Mouse (Mus musculus) activated CD4-positive, CD25-positive, alpha-beta regulatory T cell, adult 4 months (primary cell): Measurements from ENCODE around the gene Ceacam16. TPM values are rescaled to one million over a fixed set of nuclear protein-coding genes. Genes with fewer than 3 reads are reported as not detected.
A peak's percentile ranks its signal among the peaks of the same experiment; 100 is the strongest.

Experiments used
- ATAC-seq: one replicate; pipeline ENCODE4 v1.8.0; 2017
- polyA plus RNA-seq, 2 experiments: library from polyadenylated mRNA; unstranded; fragments of 100-300 nt; shearing (Covaris generic); gene quantifications; one replicate each; pipeline ENCODE4 v1.2.1; 2017

Ceacam16 gene
- polyA plus RNA-seq, 2 experiments from 2014 or later: 0.40 TPM; not detected in 1

DNA sequence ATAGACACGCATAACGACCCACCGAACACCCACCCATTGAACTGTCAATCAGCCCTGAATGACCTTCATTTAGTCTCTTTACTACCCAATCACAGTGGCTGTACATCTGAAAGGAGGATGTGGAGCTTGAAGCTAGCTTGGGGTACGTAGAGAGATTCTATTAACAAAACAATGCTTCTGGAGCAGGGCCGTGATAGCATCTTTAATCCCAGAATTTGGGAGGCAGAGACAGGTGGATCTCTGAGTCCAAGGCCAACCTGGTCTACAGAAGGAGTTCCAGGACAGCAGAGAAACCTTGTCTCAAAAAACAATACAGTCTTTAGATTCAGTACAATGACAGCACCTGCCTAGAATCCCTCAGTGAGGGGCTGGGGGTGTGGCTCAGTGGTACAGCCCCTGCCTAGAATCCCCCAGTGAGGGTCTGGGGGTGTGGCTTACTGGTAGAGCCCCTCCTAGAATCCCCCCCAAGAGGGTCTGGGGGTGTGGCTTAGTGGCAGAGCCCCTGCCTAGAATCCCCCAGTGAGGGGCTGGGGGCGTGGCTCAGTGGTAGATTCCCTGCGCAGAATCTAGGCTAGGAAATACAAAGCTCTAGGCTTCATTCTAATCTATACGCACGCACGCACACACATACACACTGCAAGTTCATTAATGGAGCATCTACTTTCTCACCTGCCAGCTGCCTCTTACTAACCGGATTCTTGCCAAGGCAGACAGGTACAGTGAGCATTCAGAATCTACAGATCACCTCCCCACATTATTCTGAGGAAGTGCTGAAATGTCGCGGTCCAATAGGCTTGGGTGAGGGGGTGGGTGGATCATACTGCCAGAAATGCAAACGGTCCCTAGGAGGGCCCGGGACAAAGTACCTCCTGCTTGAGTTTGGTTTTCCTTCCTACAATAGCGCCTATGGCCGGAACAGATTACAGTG, 45.5 kb downstream of the Ceacam16 start:
- peak; percentile 13 for ATAC-seq

DNA sequence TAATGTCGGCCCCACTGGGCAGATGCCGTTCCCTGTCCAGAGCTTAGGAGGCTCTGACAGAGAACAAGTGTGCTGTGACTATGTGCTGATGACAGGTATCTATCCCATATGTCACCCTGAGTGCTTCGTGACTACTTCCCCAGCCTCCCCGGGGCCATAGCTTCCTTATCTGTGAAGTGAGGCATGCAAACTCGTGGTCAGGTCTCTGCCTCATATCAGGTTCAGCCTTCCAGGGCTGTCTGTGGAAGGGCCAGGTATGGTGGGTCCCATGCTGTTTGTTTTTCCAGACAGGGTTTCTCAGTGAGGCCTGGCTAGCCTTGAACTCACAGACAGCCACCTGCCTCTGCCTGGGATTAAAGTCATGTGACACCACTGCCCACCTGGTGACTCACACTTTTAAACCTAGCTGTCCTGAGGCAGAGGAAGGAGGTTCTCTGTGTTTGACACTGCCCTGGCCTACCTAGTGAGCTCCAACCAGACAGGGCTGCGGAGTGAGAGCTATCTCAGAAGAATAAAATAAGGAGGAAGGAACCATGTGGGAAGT, 47.4 kb downstream of the Ceacam16 start:
- no peak for ATAC-seq

DNA sequence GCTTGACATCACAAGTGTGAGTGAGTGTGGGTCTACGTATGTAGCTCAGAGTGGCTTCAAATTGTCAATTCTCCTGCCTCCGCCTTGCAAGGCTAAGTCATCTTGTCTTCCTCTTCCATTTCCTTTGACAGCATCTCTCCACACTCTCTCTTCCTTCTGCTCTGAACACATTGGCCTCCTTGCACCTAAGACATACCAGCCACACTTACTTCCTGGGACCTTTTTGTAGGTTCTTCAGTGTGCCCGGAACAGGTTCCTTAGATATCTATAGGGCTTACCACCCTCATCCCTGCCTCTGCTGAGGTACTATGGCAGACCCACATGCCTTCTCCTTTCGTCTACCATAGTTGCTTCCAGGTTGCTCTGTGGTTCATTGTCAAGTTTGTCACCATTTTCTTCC, 47.9 kb downstream of the Ceacam16 start:
- ATAC-seq: no peak

DNA sequence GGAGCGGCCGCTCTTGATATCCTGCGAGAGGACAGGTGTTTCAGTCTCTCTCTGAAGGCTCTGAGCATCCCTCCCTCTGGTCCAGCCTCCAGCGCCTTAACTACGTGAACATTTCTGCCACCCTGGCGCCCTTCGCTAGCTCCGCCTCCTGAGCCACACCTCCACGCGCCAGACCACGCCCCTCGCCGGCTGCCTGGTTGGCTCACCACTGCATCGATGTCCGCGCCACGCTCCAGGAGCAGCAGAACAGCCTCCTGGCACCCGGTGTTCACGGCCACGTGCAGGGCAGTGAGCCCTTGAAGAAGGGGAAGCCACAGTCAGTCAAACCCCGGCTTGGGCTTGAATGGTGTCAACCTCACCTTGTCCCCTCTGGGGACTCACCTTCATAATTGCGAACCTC, 50.0 kb downstream of the Ceacam16 start:
- ATAC-seq: no peak

DNA sequence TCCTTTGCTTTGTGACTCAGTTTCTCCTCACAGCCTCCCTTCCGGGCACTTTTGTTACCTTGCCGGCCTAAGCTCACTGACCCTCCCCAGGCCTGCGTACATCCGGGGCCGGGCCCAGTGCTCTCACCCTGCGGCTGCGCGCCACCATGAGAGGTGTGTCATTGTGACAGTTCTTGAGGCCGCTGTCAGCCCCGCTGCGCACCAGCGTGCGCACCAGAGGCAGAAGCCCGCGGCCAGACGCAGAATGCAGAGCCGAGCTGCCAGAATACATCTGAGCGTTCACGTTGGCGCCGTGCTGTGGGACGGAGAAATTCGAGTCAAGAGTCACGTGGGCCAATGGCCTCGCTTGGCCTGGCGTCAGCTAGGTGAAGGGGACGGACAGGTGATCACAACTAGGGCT, 51.7 kb downstream of the Ceacam16 start:
- no peak for ATAC-seq

DNA sequence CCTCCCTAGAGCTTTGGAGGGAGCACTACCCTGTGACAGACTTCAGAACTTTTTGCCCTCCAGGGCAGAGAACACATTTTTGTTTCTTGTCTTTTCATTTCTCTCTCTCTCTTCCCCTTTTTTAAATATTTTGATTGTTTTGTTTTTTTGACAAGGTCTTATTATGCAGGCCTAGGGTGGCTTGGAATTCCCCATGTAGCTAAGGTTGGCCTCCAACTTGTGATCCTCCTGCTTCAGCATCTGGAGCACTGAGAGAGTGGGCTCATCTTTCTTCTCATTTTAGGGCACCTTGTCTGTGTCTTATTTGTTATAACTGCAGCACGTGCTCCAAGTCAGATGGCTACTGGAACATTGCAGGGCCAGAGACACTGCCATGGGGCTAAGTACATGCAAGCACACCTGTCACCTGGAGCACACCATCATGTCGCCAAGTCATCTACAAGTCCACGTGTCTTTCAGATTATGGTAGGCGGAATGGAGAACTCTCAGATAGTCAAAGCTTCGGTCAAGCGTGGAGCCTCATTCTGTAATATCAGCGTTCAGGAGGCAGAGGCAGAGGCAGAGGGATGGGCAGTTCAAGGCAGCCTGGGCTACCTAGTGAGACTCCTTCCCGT, 54.6 kb downstream of the Ceacam16 start:
- no peak for ATAC-seq

DNA sequence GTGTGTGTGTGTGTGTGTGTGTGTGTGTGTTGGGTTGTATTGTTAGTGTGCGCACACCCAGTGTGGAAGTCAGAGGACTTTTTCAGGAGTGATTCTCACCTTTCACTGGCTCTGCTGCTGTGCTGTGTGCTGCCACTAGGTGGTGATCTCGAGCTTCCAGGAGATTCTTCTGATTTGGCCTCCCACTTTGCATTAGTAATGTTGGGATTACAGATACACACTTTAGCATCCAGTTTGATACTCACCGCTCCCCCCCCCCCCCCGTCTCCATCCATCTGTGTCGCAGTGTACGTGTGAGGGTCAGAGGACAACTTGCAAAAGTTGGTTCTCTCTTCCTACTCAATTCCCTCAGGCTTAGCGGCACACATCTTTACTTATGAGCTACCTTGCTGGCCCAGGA, 58.1 kb downstream of the Ceacam16 start:
- no peak for ATAC-seq

Other genes starting within 250 kb of the Ceacam16 start
- 10 to 100 TPM; 12.6 to 14.5 TPM for gene Relb, start 231.9 kb downstream of the Ceacam16 start, polyA plus RNA-seq
- 10 to 100 TPM; 35.4 to 40.9 TPM for gene Clptm1, start 196.3 kb downstream of the Ceacam16 start, polyA plus RNA-seq
- gene Apoc2, start 183.4 kb downstream of the Ceacam16 start, polyA plus RNA-seq: not detected
- gene Gm44805, start 179.9 kb downstream of the Ceacam16 start, polyA plus RNA-seq: not detected
- gene Apoc4, start 179.8 kb downstream of the Ceacam16 start, polyA plus RNA-seq: under 1 TPM in 1 of 2 experiments, not detected in 1; 0.44 TPM
- not detected for gene Apoc1, start 168.6 kb downstream of the Ceacam16 start, polyA plus RNA-seq
- gene Apoe, start 162.1 kb downstream of the Ceacam16 start, polyA plus RNA-seq: 10 to 100 TPM in 1 of 2 experiments, 1 to 10 TPM in 1; 4.1 to 16.0 TPM
- 10 to 100 TPM in 1 of 2 experiments, 1 to 10 TPM in 1; 5.7 to 11.7 TPM for gene Tomm40, start 145.9 kb downstream of the Ceacam16 start, polyA plus RNA-seq
- gene Nectin2, start 110.8 kb downstream of the Ceacam16 start, polyA plus RNA-seq: under 1 TPM in 1 of 2 experiments, not detected in 1; 0.56 TPM
- gene Bcam, start 90.3 kb downstream of the Ceacam16 start, polyA plus RNA-seq: 1 to 10 TPM; 1.4 to 1.6 TPM
- not detected for gene Cblc, start 64.5 kb downstream of the Ceacam16 start, polyA plus RNA-seq
- gene Bcl3, start 38.5 kb downstream of the Ceacam16 start, polyA plus RNA-seq: 10 to 100 TPM; 15.9 to 19.5 TPM
- not detected for gene Gm19345, start 9.3 kb downstream of the Ceacam16 start, polyA plus RNA-seq
- gene Ceacam19, start 26.7 kb upstream of the Ceacam16 start, polyA plus RNA-seq: not detected
- 10 to 100 TPM; 17.4 to 24.1 TPM for gene Pvr, start 59.9 kb upstream of the Ceacam16 start, polyA plus RNA-seq
- 1 to 10 TPM; 7.5 to 8.9 TPM for gene Igsf23, start 89.5 kb upstream of the Ceacam16 start, polyA plus RNA-seq
- gene Ceacam20, start 104.1 kb upstream of the Ceacam16 start, polyA plus RNA-seq: not detected
- gene Nlrp9b, start 130.2 kb upstream of the Ceacam16 start, polyA plus RNA-seq: not detected
- under 1 TPM in 1 of 2 experiments, not detected in 1; 0.24 TPM for gene Vmn1r91, start 238.4 kb upstream of the Ceacam16 start, polyA plus RNA-seq